Mouse (Mus musculus) spleen, postnatal 36 days (tissue): ENCODE results near the gene Pde2a.
"Not testable (repeated sequence)": the region's sequence is repeated elsewhere in the genome, so short reads cannot be mapped to it uniquely, and the experiment has no call there.

Experiments used
- DNase-seq, 2 experiments: peaks; one replicate each; pipeline ENCODE4 v3.0.0; 2022; ENCODE audit warnings: low spot score in 2 of 2, mixed read lengths in 1 of 2

Pde2a gene

GRCm38 (mm10) chr7:101514768-101515167 lies 93.3 kb downstream of the Pde2a start:
- DNase-seq = no peak

GRCm38 (mm10) chr7:101515295-101515694 lies 93.8 kb downstream of the Pde2a start:
- no peak for DNase-seq

GRCm38 (mm10) chr7:101516460-101516859 lies 95.0 kb downstream of the Pde2a start:
- DNase-seq = no peak

- no peak for DNase-seq
Measured at GRCm38 (mm10) chr7:101521696-101522095, 100.2 kb downstream of the Pde2a start.

- DNase-seq = no peak
Measured at GRCm38 (mm10) chr7:101523205-101523604, 101.7 kb downstream of the Pde2a start.

GRCm38 (mm10) chr7:101526484-101526883 lies 105.0 kb downstream of the Pde2a start:
- DNase-seq = no peak

GRCm38 (mm10) chr7:101534428-101534827 lies 112.9 kb downstream of the Pde2a start:
- DNase-seq = no peak

- no peak for DNase-seq
Measured at GRCm38 (mm10) chr7:101535102-101535501, 113.6 kb downstream of the Pde2a start.

- DNase-seq = no peak
Measured at GRCm38 (mm10) chr7:101535517-101535916, 114.0 kb downstream of the Pde2a start.

GRCm38 (mm10) chr7:101537541-101537940 lies 116.0 kb downstream of the Pde2a start:
- DNase-seq = no peak

- peak in 1 of 2 experiments; percentile 36 for DNase-seq
Measured at GRCm38 (mm10) chr7:101538141-101538933, 116.8 kb downstream of the Pde2a start.

- DNase-seq = no peak
Measured at GRCm38 (mm10) chr7:101539774-101540173, 118.3 kb downstream of the Pde2a start.

- no peak for DNase-seq
Measured at GRCm38 (mm10) chr7:101540684-101541083, 119.2 kb downstream of the Pde2a start.

- DNase-seq = peak; percentile 55 to 58
Measured at GRCm38 (mm10) chr7:101541132-101541531, 119.6 kb downstream of the Pde2a start.

GRCm38 (mm10) chr7:101541734-101542133 lies 120.2 kb downstream of the Pde2a start:
- no peak for DNase-seq

- no peak for DNase-seq
Measured at GRCm38 (mm10) chr7:101547651-101548050, 126.2 kb downstream of the Pde2a start.

GRCm38 (mm10) chr7:101549266-101549665 lies 127.8 kb downstream of the Pde2a start:
- DNase-seq = no peak

- DNase-seq = no peak
Measured at GRCm38 (mm10) chr7:101550686-101551485, 129.4 kb downstream of the Pde2a start.

- DNase-seq = peak in 1 of 2 experiments; percentile 23
Measured at GRCm38 (mm10) chr7:101551530-101551929, 130.0 kb downstream of the Pde2a start.

- DNase-seq = not testable (repeated sequence)
Measured at GRCm38 (mm10) chr7:101555473-101555872, 134.0 kb downstream of the Pde2a start.

- DNase-seq = no peak
Measured at GRCm38 (mm10) chr7:101557391-101557790, 135.9 kb downstream of the Pde2a start.

GRCm38 (mm10) chr7:101559393-101559792 lies 137.9 kb downstream of the Pde2a start:
- not testable (repeated sequence) for DNase-seq
